ENCODE assay signal across 8 mouse cellular contexts in the genomic region with DNA sequence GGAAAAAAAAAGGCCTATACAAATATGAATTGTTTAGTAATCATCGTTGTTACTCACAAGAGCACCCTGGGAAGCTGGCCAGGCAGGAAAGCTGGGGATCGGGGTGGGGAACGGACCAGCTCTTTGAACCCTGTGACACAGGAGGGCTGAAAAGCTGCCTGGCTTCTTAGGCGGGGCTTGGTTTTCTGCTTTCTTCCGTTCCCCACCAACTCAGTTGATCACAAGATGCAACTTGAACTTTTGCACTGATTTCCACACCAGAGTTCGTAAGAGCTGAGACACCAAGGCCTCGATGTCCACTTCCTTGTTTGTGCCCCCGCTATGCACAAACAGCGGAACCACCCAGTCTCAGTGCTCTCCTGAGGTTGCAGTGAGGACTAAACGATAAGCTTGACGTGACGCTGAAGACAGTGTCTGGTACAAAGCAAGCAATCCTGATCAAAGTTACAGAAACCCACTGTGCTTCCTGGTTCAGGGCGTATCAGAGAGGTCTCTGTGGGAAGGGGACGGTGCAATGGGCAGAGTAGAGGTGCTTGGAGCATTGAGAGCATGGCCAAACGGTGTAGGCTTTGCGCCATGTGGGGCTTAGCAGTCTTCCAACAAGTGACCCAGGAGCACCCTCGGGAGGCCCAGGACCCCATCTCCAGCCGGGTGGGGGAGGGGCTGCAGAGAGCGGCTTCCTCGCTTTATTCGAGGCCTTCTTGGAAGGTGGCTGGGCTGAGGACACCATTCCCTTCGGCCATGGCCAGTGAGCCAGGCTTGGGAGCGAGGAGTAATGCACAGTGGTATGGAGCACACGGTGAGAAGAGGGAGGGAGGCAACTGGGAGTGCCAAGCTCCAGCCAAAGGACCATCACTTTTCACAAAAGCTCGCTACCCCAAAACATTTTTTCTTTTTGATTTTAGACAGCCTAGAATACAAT. TPM values are rescaled to one million over a fixed set of nuclear protein-coding genes. Genes with fewer than 3 reads are reported as not detected.
DNase-seq lines count a peak whose midpoint lies in the region; ATAC-seq and TF ChIP-seq lines count a peak whose summit lies in the region.

No protein-coding gene starts in this region.

- WGBS in midbrain, postnatal 0 days: 77% methylated on average over 25 of the region's 25 CpGs
- 79% methylated on average over 25 of the region's 25 CpGs for WGBS in midbrain, embryonic 15.5 days
- 46% methylated on average over 25 of the region's 25 CpGs for WGBS in liver, embryonic 13.5 days (ENCODE audit: insufficient replicate concordance)
- WGBS in forebrain, embryonic 12.5 days: 78% methylated on average over 25 of the region's 25 CpGs

- H3K4me3 ChIP-seq in midbrain, postnatal 0 days (ENCODE audit: low read depth, low read length): no peak overlapping the region
- H3K4me3 ChIP-seq in midbrain, embryonic 15.5 days: no peak overlapping the region
- H3K4me3 ChIP-seq in liver, embryonic 13.5 days (replicated peaks): no peak overlapping the region
- H3K4me3 ChIP-seq in forebrain, embryonic 12.5 days (replicated peaks): no peak overlapping the region

- H3K4me2 ChIP-seq in midbrain, postnatal 0 days (ENCODE audit: low read depth, low read length, poor library complexity, severe bottlenecking): no peak overlapping the region
- H3K4me2 ChIP-seq in midbrain, embryonic 15.5 days: no peak overlapping the region
- H3K4me2 ChIP-seq in liver, embryonic 13.5 days: peak overlapping the region; percentile 49
- H3K4me2 ChIP-seq in forebrain, embryonic 12.5 days: no peak overlapping the region

- no peaks in the 10 kb centered on the region for H3K27me3 ChIP-seq in midbrain, postnatal 0 days (ENCODE audit: insufficient read depth, low read length)
- no peaks in the 10 kb centered on the region for H3K27me3 ChIP-seq in midbrain, embryonic 15.5 days (replicated peaks)
- H3K27me3 ChIP-seq in liver, embryonic 13.5 days: no peaks in the 10 kb centered on the region
- no peaks in the 10 kb centered on the region for H3K27me3 ChIP-seq in forebrain, embryonic 12.5 days

- no peaks in the 10 kb centered on the region for H3K9me3 ChIP-seq in midbrain, postnatal 0 days (ENCODE audit: low read length)
- no peaks in the 10 kb centered on the region for H3K9me3 ChIP-seq in midbrain, embryonic 15.5 days
- no peaks in the 10 kb centered on the region for H3K9me3 ChIP-seq in liver, embryonic 13.5 days (replicated peaks)
- H3K9me3 ChIP-seq in forebrain, embryonic 12.5 days: no peaks in the 10 kb centered on the region

- peak overlapping the region; percentile 26; the same call in 1 of the 2 replicates for H3K27ac ChIP-seq in midbrain, postnatal 0 days (ENCODE audit: low read depth, low read length)
- H3K27ac ChIP-seq in midbrain, embryonic 15.5 days: no peak overlapping the region
- H3K27ac ChIP-seq in liver, embryonic 13.5 days: peak overlapping the region; percentile 70
- no peak overlapping the region for H3K27ac ChIP-seq in forebrain, embryonic 12.5 days

- TF ChIP-seq CTCF in midbrain, postnatal 0 days (IDR thresholded peaks at IDR 0.05): no peak

- no peak for ATAC-seq in midbrain, postnatal 0 days (ENCODE audit: low FRiP score)
- ATAC-seq in midbrain, embryonic 15.5 days (replicated peaks): no peak
- ATAC-seq in liver, embryonic 13.5 days (ENCODE audit: low read depth): no peak; the same call in 1 of the 2 replicates
- no peak for ATAC-seq in forebrain, embryonic 12.5 days (ENCODE audit: low FRiP score)

- H3K36me3 ChIP-seq in midbrain, postnatal 0 days (ENCODE audit: insufficient read depth, low read length): no peaks in the 10 kb centered on the region
- no peaks in the 10 kb centered on the region for H3K36me3 ChIP-seq in midbrain, embryonic 15.5 days (replicated peaks)
- 0 out of 2 replicates have a peak, but pooled peaks cover 4% of the 10 kb centered on the region for H3K36me3 ChIP-seq in liver, embryonic 13.5 days
- peaks cover 1% of the 10 kb centered on the region; the same call in 1 of the 2 replicates for H3K36me3 ChIP-seq in forebrain, embryonic 12.5 days (replicated peaks)

- H3K9ac ChIP-seq in midbrain, postnatal 0 days (replicated peaks; ENCODE audit: low read length, poor library complexity, severe bottlenecking): no peak overlapping the region
- H3K9ac ChIP-seq in midbrain, embryonic 15.5 days: no peak overlapping the region
- peak overlapping the region; percentile 41 for H3K9ac ChIP-seq in liver, embryonic 13.5 days
- H3K9ac ChIP-seq in forebrain, embryonic 12.5 days: no peak overlapping the region

- no peaks in the 10 kb centered on the region for H3K4me1 ChIP-seq in midbrain, postnatal 0 days (ENCODE audit: insufficient read depth, low read length)
- no peaks in the 10 kb centered on the region for H3K4me1 ChIP-seq in midbrain, embryonic 15.5 days
- peaks cover 84% of the 10 kb centered on the region for H3K4me1 ChIP-seq in liver, embryonic 13.5 days (replicated peaks)
- H3K4me1 ChIP-seq in forebrain, embryonic 12.5 days: 0 out of 2 replicates have a peak, but pooled peaks cover 3% of the 10 kb centered on the region

- intact Hi-C loops in heart, postnatal 14 days (cut with DNase I): no loop called here

- no peak for DNase-seq in midbrain, postnatal 0 days (ENCODE audit: low spot score)
- DNase-seq in adrenal gland, postnatal 36 days: peak; percentile 74 to 81
- DNase-seq in heart, postnatal 14 days: peak; percentile 70 to 75
- no peak for DNase-seq in liver, embryonic 13.5 days
- DNase-seq in spleen, postnatal 4 days (ENCODE audit: low spot score in 2 of 2): peak; percentile 44 to 72
- DNase-seq in retina, postnatal 1 day: no peak

RNA-seq across cellular contexts. Expression of gene Tubd1, which starts 34.3 kb away (rescaled TPM):
- total RNA-seq in midbrain, postnatal 0 days (2014; rRNA removed): 1.7 and 2.7 TPM in 2 replicates
- 4.5 and 5.0 TPM in 2 replicates for polyA plus RNA-seq in midbrain, postnatal 0 days (2015; fragmentation: Nextera tagmentation; extraction: Ambion mirVana)
- 6.8 and 6.9 TPM in 2 replicates for polyA plus RNA-seq in midbrain, embryonic 15.5 days (2015; fragmentation: Nextera tagmentation; extraction: Ambion mirVana)
- total RNA-seq in adrenal gland, postnatal 36 days (2021): 1 to 10 TPM; 8.8 to 9.3 TPM
- total RNA-seq in heart, postnatal 14 days (2021): 1 to 10 TPM; 5.9 to 7.1 TPM
- 13.2 and 13.6 TPM in 2 replicates for polyA plus RNA-seq in liver, embryonic 13.5 days (2015; fragmentation: Nextera tagmentation; extraction: Ambion mirVana)
- 10.7 and 11.0 TPM in 2 replicates for polyA plus RNA-seq in forebrain, embryonic 12.5 days (2016; fragmentation: Nextera tagmentation; extraction: Ambion mirVana)

RNA-seq across cellular contexts. Expression of gene Rps6kb1, which starts 34.5 kb away (rescaled TPM):
- total RNA-seq in midbrain, postnatal 0 days (2014; rRNA removed): 35.6 and 47.9 TPM in 2 replicates
- polyA plus RNA-seq in midbrain, postnatal 0 days (2015; fragmentation: Nextera tagmentation; extraction: Ambion mirVana): 53.7 and 59.6 TPM in 2 replicates
- polyA plus RNA-seq in midbrain, embryonic 15.5 days (2015; fragmentation: Nextera tagmentation; extraction: Ambion mirVana): 49.5 and 53.2 TPM in 2 replicates
- 10 to 100 TPM; 36.8 to 44.8 TPM for total RNA-seq in adrenal gland, postnatal 36 days (2021)
- 10 to 100 TPM; 22.5 to 24.4 TPM for total RNA-seq in heart, postnatal 14 days (2021)
- 30.5 and 34.4 TPM in 2 replicates for polyA plus RNA-seq in liver, embryonic 13.5 days (2015; fragmentation: Nextera tagmentation; extraction: Ambion mirVana)
- polyA plus RNA-seq in forebrain, embryonic 12.5 days (2016; fragmentation: Nextera tagmentation; extraction: Ambion mirVana): 65.2 and 69.9 TPM in 2 replicates

Comparison
In these comparisons a context has a peak if more than half of its experiments do, and no peak if none do; other contexts are left out.
1. H3K27ac ChIP-seq: peak in midbrain, postnatal 0 days (single experiment) and liver, embryonic 13.5 days (single experiment); none in midbrain, embryonic 15.5 days (single experiment) and forebrain, embryonic 12.5 days (single experiment).
2. DNase-seq: peak in adrenal gland, postnatal 36 days (2 of 2), heart, postnatal 14 days (2 of 2) and spleen, postnatal 4 days (2 of 2); none in midbrain, postnatal 0 days (single experiment), liver, embryonic 13.5 days (single experiment) and retina, postnatal 1 day (single experiment).